Mouse (Mus musculus) MEL (cell line): Measurements from ENCODE around the gene Cdc42ep3.

Experiments
- CHD1 ChIP-seq: IDR thresholded peaks from 2 replicates; pipeline ENCODE4 v1.6.1; 2012; ENCODE audit warnings: low read depth, mild to moderate bottlenecking, inconsistent platforms, low read length, improper control_type of control experiment
- HCFC1 ChIP-seq: IDR thresholded peaks from 2 replicates; pipeline ENCODE4 v1.6.1; 2012; ENCODE audit warnings: low read depth, mild to moderate bottlenecking, inconsistent platforms, low read length, improper control_type of control experiment, moderate library complexity
- ZKSCAN1 ChIP-seq: IDR thresholded peaks from 2 replicates; pipeline ENCODE4 v1.6.1; 2012; ENCODE audit warnings: low read depth, mild to moderate bottlenecking, inconsistent platforms, low read length, improper control_type of control experiment, moderate library complexity

GRCm38 (mm10) chr17:79303744-79304497, 51.0 kb downstream of the Cdc42ep3 start:
- TF ChIP-seq ZKSCAN1, result no peak
- TF ChIP-seq CHD1, result no peak
- no peak for TF ChIP-seq HCFC1
